Mouse (Mus musculus) ES-CJ7 (cell line): Measurements from ENCODE around the gene Gm49384.

Experiments used
- DNase-seq: peaks from one replicate; pipeline ENCODE4 v3.0.0; 2011; ENCODE audit warnings: low read depth, low spot score

Gene Gm49384

DNA sequence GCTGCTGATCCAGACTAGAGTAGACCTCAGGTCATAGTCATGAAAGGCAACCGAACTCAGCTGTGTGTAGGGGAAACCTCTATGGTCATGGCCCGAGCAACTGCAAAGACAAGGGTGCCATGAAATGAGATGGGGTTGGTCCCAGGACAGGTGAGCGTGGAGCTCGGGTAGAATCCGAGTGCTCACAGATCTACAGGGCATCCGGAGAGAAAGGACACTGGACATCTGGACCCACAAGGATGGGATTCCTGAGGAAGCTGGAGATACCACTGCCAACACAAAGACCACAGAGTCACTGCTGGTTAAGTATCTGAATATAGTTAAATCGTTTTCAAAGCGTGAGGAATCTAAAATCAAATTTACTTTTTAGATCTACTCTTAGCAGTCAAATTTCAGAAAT is 3.3 kb upstream of the Gm49384 start:
- DNase-seq = no peak

DNA sequence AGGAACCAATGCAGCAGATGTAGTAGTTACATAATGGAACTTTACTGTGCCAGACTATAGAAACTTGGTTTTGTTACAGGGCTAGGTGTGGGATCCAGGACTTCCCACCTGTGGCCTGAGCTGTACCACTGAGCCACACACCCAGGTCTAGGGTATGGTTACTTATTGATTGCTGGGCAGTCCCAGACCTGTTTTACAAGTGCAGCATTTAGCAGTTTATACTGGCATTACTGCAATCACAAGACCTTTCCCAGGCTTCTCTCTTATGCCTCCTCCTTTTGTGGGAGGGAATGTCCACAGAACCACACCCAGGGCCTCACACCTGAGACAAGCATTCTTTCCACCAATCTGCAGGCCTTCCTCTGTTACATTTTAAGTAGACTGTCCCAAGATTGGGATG is 5.1 kb downstream of the Gm49384 start:
- DNase-seq = no peak

DNA sequence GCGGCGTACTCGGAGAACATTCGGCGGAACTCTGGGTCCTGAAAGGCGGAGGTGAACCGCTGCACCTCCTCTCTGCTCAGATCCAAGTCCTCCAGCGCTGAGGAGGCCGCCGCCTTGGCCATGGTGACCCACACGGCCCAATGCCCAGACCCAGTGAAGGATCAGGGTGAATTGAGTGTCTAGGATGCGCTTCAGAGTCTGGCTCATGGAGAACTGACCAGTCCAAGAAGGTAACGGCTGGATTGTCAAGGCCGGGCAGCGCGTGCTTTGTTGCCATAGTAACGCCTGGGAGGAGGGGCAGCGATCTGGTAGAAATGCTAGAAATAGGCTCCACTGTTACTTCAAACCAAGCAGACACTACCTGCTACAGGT is 5.9 kb downstream of the Gm49384 start, which contains the start of gene Dnaaf2:
Gene Dnaaf2 (minus strand): TSS at position 266 of the 372 bp plus-strand sequence.
- peak; percentile 61 for DNase-seq

DNA sequence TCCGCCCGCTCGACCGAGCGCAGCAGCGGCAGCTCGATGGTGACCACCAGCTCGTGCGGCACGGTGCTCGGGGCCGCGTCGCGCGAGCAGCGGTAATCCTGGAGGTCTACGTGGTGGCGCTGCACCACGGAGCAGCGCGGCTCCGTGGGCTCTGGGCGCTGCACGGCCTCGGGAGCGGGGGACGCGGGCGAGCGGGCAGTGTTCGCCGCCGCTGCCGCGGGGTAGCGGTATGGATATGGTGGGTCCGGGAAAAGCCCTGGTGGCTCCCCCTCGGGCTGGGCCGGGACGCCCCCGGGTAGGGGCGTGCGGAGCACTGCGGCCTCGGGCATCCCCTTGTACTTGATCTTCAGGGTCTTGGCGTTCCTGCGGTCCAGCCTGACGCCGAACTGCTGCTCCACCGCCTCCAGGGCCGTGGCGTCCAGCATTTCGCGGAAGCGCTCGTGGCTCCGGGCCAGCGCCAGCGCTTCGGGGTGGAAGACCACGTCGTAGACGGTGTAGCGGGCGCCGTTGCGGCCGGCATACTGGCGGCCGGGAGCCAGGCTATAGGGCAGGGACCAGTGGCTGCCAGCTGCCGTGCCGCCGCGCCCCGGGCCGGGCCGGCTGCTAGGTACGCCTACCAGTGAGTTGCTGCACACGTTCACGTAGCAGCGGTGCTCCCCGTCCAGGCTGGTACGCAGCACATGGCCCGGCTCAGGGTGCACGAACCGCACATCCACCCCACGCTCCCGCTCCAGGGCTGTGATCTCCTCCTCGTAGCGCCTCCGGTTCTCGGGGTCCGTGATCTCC is 6.5 kb downstream of the Gm49384 start:
- DNase-seq = peak; percentile 34

DNA sequence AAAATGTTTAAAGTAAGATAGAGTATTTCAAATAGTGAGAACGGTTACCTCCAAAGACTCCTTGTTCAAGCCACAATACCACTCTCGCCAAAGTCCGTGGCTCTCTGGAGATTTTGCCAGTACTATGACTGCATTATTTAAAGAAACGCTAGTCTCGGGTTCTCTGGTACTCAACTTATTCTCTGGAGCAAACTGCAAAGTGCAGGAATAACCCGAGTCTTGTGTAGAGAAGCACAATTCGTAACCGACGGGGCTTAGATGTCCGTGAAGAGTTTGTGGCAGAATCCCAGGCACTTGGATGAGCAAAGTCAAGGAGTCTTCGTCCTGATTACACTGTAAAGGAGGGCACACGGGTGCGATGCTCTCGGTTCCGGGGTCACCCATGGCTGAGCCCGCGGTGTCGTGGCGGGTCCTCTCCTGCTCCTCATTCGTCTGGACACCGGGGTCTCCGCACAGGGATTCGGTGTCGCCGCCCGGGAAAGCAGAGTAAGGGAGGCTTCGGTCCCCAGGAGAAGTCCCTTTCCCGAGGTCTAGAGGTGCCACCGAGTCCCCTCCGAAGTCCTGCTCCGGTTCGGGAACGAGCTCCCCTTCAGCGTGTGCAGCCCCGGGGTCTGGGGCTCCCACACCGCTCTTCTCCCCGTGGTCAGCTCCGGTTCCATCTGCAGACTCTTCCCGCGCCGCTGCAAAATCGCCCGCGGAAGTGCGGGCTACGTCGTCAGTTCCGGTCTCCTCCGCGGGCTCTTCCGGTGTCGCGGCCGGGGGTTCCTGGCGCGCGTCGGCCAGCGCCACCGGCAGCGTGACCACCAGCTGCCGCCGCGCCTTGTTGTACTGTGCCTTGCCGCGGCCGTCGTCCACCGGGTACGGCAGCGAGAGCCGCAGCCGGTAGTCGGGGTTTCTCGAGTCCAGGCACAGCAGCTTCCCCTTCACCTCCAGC is 7.4 kb downstream of the Gm49384 start, which contains the start of gene Gm49383:
Gene Gm49383 (minus strand): TSS at position 661 of the 934 bp plus-strand sequence.
- DNase-seq = no peak

DNA sequence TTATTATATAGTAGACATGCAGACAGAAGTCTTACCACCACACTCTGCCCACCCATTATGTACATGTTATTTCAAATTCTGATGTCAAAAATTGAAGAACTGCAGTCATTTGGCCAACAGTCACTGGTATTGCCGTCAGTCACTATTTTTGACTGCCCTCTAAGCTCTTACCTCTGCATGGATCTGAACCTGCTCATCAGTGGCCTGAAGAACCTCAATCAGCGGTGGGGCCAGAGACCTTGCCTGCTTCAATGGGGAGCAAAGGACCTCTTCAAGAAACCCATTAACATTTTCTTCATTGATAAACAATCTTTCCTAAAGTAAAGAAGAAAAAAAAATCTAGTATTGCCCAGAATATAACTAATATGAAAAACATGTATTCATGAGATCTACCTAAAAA is 11.4 kb downstream of the Gm49384 start:
- DNase-seq = no peak

DNA sequence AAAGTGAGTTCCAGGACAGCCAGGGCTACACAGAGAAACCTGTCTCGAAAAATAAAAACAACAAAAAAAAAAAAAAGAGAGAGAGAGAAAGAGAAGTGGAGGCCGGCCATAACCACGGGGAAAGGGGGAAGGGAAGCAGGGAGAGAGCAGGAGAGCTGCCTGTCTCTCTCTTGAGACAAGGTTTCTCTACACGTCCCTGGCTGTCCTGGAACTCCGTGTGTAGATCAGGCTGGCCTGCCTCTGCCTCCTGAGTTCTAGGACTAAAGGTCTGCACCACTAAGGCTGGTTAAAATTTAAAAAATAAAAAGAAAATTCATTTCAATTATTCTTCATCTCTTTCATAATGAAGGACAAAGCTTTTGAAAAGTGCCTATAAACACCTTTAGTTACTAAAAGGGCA is 12.7 kb downstream of the Gm49384 start:
- no peak for DNase-seq

DNA sequence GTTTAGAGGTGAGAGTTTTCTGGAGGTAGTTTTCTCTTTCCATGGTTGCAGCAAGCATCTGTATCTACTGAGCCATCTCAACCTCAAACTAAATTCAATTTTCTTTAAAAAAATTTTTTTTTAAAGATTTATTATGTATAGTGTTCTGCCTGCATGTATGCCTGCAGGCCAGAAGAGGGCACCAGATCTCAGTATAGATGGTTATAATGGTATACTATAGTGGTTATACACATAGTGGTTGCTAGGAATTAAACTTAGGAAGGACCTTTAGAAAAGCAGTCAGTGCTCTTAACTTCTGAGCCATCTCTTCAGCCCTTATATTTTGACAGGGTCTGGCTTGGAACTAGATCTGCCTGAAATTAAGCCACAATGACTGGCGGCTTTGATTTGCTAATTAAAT is 13.5 kb downstream of the Gm49384 start:
- no peak for DNase-seq

DNA sequence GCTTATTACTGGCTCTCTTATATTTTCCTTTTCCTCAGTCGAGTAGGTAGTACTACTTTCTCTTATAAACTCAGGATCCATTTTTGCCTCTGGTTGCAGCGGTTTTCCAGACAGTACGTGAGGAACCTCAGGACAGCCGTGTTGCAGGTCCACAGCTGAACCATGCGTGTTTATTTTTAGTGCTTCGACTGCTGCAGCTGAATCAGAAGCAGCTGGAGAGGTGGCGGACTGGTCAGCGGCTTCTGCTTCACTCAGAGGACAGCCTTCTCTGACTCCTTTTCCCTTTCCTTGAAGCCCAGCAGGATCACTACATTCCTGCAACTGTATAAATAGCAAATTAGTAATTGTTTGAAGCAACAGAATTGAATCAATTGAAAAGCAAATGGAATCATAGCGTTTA is 14.0 kb downstream of the Gm49384 start:
- DNase-seq = no peak

DNA sequence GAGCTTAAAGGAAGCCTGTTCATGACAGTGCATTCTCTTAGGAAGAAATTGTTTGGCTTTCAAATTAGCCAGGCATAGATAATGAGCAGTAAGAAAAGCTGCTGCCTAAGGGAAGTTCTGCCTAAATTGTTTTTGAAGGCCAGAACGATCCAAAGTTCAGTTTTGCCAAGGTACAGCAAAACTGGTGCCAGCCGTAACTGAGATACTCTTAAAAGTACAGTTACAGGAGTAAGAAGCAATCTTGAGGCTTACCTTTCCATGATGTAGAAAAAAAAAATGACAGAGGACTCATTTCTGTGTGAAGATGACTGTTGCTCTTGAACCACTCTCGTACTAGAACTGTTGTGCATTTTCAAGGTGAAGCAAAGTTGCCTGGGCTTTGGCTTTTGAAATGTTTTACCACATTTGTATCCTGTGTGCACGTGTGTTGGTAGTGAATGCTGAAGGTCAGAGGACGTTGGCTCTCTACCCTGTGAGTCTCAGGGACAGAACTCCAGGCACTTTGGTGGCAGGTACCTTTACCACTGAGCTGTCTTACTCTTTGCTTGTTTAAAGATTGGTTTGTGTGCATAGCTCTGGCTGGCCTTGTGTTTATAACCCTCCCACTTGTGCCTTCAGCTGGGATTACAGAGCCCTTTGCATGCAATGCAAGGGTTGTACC is 17.1 kb downstream of the Gm49384 start:
- no peak for DNase-seq

DNA sequence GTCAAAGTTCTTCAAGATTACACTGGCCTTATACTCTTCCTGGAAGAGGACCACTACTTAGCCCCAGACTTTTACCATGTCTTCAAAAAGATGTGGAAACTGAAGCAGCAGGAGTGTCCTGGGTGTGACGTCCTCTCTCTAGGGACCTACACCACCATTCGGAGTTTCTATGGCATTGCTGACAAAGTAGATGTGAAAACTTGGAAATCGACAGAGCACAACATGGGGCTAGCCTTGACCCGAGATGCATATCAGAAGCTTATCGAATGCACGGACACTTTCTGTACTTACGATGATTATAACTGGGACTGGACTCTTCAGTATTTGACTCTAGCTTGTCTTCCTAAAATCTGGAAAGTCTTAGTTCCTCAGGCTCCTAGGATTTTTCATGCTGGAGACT is 18.7 kb downstream of the Gm49384 start:
- no peak for DNase-seq

DNA sequence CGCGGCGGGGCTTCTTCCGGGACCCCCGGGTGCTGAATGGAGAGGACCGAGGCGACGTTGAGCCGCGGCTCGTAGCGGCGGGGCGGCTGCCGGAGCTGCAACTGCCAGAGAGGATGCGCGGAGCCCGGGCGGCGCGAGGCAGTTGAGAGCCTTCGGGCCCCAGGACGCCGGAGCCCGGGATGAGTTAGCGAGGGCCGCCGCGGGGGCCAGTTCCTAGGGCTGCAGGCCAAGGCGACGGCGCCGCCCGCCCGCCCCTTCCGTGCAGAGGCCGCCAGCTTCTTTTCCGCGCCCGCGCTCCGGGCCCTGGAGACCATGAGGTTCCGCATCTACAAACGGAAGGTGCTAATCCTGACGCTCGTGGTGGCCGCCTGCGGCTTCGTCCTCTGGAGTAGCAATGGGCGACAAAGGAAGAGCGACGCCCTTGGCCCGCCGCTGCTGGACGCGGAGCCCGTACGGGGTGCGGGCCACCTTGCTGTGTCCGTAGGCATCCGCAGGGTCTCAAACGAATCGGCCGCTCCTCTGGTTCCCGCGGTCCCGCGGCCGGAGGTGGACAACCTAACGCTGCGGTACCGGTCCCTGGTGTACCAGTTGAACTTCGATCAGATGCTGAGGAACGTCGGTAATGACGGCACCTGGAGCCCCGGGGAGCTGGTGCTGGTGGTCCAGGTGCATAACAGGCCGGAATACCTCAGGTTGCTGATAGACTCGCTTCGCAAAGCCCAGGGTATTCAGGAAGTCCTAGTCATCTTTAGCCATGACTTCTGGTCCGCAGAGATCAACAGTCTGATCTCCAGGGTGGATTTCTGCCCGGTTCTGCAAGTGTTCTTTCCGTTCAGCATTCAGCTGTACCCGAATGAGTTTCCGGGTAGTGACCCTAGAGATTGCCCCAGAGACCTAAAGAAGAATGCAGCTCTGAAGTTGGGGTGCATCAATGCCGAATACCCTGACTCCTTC is 19.4 kb downstream of the Gm49384 start:
- no peak for DNase-seq

DNA sequence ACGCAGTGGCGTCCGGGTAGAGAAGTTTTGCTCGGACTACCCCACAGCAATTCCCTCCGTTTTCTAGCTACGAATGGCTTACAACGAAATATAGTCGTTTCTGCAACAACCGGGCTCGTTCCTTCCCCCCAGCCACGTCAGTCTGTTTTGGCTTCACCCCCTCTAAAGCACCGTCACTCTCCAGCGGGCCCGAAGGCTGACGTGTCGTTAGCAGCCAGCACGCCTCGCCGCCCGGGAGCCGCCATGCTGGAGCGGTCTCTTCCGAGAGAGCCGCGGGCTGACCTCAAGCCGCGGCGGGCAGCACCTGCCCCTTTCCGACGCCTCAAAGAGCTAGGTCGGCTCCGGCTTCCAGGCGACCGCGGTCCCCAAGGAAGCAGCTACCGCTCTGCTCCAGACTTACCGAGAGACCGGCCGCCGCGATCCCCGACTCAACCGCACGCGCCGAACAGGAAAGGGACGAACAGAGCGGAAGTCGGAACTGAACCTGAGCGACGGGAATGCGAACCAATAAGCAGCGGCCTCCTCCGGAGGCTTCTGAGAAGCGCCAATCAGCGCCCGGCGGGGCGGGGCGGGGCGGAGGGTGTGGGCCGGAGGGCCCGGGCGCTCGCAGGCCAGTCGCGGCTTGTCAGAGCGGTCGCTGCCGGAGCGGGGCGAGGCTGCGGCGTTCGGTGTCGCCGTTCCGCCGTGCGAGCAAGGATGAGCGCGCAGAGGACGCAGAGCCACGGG is 20.3 kb downstream of the Gm49384 start, which contains the start of the genes Rpl36al and Mgat2:
Gene Rpl36al (minus strand): TSS at position 501 of the 726 bp plus-strand sequence.
Gene Mgat2 (plus strand): TSS at position 575 of the 726 bp plus-strand sequence.
- peak; percentile 95 for DNase-seq

DNA sequence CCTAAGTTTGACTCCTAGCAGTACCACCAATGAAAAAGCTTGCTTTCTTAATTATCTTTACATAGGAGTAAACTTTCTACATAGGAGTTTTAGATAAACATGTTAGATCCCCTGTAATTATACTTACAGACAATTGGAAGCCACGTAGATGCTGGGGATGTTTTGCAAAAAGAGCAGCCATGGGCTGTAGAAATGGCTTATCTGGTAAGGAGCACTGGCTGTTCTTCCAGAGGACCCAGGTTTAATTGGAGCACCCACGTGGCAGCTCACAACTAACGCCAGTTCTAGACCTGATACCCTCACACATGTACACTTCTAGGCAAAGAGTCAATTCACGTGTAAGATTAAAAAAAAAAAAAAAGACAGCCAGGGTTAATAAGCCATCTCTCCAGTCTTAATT is 22.3 kb downstream of the Gm49384 start:
- no peak for DNase-seq

DNA sequence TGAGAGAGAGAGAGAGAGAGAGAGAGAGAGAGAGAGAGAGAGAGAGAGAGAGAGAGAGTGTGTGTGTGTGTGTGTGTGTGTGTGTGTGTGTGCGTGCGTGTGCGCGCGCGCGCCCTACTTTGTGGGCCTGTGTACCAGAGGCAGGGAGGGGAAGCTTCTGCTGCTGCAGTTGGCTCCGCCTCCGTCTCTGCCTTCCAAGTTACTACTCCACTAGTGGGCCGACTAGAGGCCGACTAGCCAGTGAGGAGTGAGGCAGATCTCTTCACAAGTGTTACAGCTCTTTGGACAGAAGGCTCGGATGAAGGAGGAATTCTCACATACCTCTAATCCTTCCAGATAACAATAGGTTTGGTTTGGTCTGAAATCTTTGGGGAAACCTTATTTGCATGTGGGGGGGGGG is 24.7 kb downstream of the Gm49384 start:
- DNase-seq = peak; percentile 79

DNA sequence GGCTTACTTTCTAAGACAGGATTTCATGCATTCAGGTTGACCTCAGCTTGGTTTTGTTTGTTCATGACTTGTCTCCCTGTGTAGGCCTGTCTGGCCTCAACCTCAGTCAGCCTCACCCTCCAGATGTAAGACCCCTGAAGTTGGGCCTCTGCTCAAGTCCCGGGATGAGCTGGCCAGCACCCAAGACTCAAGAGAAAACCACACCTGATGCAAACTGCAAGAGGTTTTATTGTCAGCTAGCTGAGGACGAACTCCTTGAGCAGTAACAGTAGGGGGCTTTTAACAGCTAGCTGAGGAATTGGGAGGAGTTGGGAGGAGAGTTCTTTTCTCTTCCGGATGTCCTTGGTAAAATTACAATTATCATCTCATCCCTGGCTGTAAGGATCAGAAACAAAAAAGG is 26.5 kb downstream of the Gm49384 start:
- peak; percentile 59 for DNase-seq

DNA sequence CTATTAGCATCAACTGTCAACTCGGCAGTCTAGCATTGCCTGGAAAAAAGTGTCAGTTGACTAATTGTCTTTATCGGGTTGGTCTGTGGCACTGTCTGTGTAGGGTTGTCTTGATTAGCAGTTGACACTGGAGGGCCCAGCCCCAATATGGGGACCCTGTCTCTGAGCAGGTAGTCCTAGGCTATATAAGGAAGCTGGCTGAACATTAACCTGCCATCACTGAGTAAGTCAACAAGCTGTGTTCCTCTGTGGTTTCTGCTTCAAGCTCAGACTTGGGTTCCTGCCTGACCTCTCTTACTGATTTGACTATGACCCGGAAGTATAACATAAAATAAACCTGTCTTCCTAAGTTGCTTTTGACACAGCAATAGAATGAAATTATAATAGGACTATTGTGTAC is 28.1 kb downstream of the Gm49384 start:
- DNase-seq = no peak

DNA sequence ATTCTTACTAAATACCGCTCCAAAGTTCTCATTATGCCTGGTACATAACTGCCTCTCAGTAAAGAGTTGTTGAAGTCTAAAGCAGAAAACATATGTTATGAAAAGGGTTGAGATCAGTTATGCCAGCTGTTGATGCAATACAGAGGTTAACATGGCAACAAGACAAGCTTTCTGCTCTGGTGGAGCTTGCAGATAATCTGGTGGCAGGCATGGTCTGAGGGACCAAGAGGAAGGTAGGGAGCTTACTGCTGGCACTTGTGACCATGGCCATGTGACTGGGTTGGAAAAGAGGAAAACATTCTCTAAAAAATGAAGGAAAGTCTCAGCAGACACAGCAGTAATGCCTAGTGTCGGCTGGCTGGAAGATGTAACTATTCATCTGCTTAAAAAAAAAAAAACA is 32.8 kb downstream of the Gm49384 start:
- DNase-seq = no peak

DNA sequence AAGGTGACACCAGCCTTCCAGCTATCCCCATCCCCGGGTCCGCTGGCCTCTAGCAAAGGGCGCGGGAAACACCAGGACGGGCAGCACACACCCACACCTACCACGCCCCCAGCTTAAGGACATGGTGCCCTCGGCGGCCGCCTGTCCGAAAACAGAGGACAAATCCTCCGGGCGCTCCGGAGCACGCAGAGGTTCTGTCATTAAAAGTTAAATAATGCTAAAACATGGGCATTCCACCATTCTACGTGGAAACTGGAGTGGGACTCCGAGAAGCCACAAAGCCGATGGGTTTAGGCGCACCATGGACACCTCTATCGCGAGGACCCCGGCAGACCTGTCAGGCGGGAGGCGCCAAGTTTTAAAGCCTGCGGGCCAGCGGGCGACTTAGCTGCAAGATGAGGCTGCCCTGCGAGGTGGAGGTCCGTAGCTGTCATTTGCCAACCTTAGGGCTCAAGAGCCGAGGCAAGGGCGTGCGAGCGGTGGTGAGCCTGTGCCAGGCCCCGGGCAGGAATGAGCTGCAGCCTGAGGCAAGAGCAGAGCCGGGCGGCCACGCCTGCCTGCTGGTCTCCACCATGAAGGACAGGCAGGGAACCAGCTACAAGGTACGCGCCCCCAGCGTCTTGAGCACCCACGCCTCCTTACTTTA is 35.5 kb downstream of the Gm49384 start, which contains the start of gene Lrr1:
Gene Lrr1 (plus strand): TSS at position 354 of the 646 bp plus-strand sequence.
- DNase-seq = peak; percentile 75
